Mouse (Mus musculus): Measurements from ENCODE around the gene Hipk2. TPM values are rescaled to one million over a fixed set of nuclear protein-coding genes. Genes with fewer than 3 reads are reported as not detected.

Gene Hipk2
- polyA plus RNA-seq, 1 experiment from 2014 or later, result 13.7 TPM

DNA sequence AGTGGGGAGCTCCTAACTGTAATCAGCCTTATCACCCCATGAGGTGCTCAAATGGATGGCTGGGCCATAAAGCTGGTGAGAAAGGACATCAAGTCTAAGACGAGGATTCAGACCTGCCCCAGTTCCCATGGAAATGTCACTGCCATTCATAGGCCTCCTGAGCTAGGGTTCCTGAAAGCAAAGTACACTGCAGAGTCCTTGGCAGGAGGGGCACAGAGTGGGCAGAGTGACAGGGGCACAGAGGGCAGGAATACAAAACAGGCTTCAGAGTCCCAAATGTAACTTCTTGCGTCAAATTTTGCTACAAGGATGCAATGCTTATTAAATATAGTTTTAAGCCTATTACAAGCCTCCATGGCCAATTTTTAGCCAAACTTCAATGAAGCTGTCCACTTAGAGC, 60.4 kb downstream of the Hipk2 start:
- DNase-seq (ENCODE audit: low spot score), result no peak

GRCm38 (mm10) chr6:38814690-38815089, 61.3 kb downstream of the Hipk2 start:
- Histone ChIP-seq H3K9ac (ENCODE audit: low read length) (no peak overlapping the region), H3K4me1 (replicated peaks; ENCODE audit: control insufficient read depth, insufficient read depth) (no peaks in the 10 kb centered on the region), H3K4me2 (replicated peaks; ENCODE audit: low read depth) (no peak overlapping the region), H3K27me3 (ENCODE audit: control insufficient read depth, insufficient read depth, low read length) (no peaks in the 10 kb centered on the region), H3K27ac (replicated peaks) (no peak overlapping the region), H3K4me3 (ENCODE audit: low read depth, low read length) (no peak overlapping the region), H3K36me3 (ENCODE audit: control insufficient read depth, insufficient read depth, low read length) (peaks cover 6% of the 10 kb centered on the region), H3K9me3 (ENCODE audit: control insufficient read depth, low read length) (no peaks in the 10 kb centered on the region)
- DNase-seq (ENCODE audit: low spot score) (no peak), ATAC-seq (ENCODE audit: low FRiP score, low TSS enrichment) (no peak)
- WGBS, result 81% methylated on average over 2 of the region's 2 CpGs
- TF ChIP-seq CTCF (IDR thresholded peaks at IDR 0.05; ENCODE audit: low read depth), result no peak
- TF ChIP-seq EP300 (optimal IDR thresholded peaks at IDR 0.05), result no peak

More for the DNA sequence above, 60.4 kb downstream of the Hipk2 start:
- no peaks in the 10 kb centered on the region for H3K4me1 ChIP-seq (replicated peaks; ENCODE audit: control insufficient read depth, insufficient read depth)
- H3K9ac ChIP-seq (ENCODE audit: low read length), result no peak overlapping the region
- no peaks in the 10 kb centered on the region for H3K9me3 ChIP-seq (ENCODE audit: control insufficient read depth, low read length)
- H3K27me3 ChIP-seq (ENCODE audit: control insufficient read depth, insufficient read depth, low read length), result no peaks in the 10 kb centered on the region
- WGBS, result 70% methylated on average over 2 of the region's 2 CpGs
- peaks cover 6% of the 10 kb centered on the region for H3K36me3 ChIP-seq (ENCODE audit: control insufficient read depth, insufficient read depth, low read length)
- TF ChIP-seq CTCF (IDR thresholded peaks at IDR 0.05; ENCODE audit: low read depth) (no peak), EP300 (optimal IDR thresholded peaks at IDR 0.05) (no peak)
- H3K4me3 ChIP-seq (ENCODE audit: low read depth, low read length), result no peak overlapping the region
- ATAC-seq (ENCODE audit: low FRiP score, low TSS enrichment), result no peak
- H3K27ac ChIP-seq (replicated peaks), result no peak overlapping the region
- H3K4me2 ChIP-seq (replicated peaks; ENCODE audit: low read depth), result no peak overlapping the region

GRCm38 (mm10) chr6:38811459-38812145, 64.4 kb downstream of the Hipk2 start:
- no peak overlapping the region for H3K4me2 ChIP-seq (replicated peaks; ENCODE audit: low read depth)
- H3K36me3 ChIP-seq (ENCODE audit: control insufficient read depth, insufficient read depth, low read length), result no peaks in the 10 kb centered on the region
- 60% methylated on average over 4 of the region's 4 CpGs for WGBS
- no peak overlapping the region for H3K9ac ChIP-seq (ENCODE audit: low read length)
- no peak for TF ChIP-seq EP300 (optimal IDR thresholded peaks at IDR 0.05)
- TF ChIP-seq CTCF (IDR thresholded peaks at IDR 0.05; ENCODE audit: low read depth), result no peak
- ATAC-seq (ENCODE audit: low FRiP score, low TSS enrichment), result no peak
- H3K4me3 ChIP-seq (ENCODE audit: low read depth, low read length), result no peak overlapping the region
- no peak for DNase-seq (ENCODE audit: low spot score)
- no peak overlapping the region for H3K27ac ChIP-seq (replicated peaks)
- no peaks in the 10 kb centered on the region for H3K4me1 ChIP-seq (replicated peaks; ENCODE audit: control insufficient read depth, insufficient read depth)
- no peaks in the 10 kb centered on the region for H3K9me3 ChIP-seq (ENCODE audit: control insufficient read depth, low read length)
- no peaks in the 10 kb centered on the region for H3K27me3 ChIP-seq (ENCODE audit: control insufficient read depth, insufficient read depth, low read length)

DNA sequence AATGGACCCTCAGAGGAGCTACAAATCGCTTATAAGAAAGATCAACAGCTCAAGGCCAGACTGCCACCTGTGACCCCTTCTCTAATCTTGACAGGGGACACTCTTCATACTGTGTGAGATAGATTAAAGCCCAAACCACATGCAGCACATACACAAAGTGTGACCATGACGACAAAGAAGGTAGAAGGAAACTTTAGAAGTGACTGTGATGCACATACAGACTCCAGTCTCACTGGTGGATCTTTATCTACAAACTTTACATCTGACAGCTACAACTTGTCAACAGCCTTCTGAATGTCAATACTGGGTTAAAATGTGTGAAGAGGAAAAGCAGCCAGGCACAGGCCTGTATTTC, 65.9 kb downstream of the Hipk2 start:
- DNase-seq (ENCODE audit: low spot score), result no peak
- Histone ChIP-seq H3K27me3 (ENCODE audit: control insufficient read depth, insufficient read depth, low read length) (no peaks in the 10 kb centered on the region), H3K9me3 (ENCODE audit: control insufficient read depth, low read length) (no peaks in the 10 kb centered on the region), H3K36me3 (ENCODE audit: control insufficient read depth, insufficient read depth, low read length) (no peaks in the 10 kb centered on the region), H3K27ac (replicated peaks) (no peak overlapping the region), H3K4me2 (replicated peaks; ENCODE audit: low read depth) (no peak overlapping the region), H3K4me3 (ENCODE audit: low read depth, low read length) (no peak overlapping the region), H3K9ac (ENCODE audit: low read length) (no peak overlapping the region), H3K4me1 (replicated peaks; ENCODE audit: control insufficient read depth, insufficient read depth) (no peaks in the 10 kb centered on the region)
- WGBS, result 26% methylated on average over 2 of the region's 2 CpGs
- ATAC-seq (ENCODE audit: low FRiP score, low TSS enrichment), result no peak
- TF ChIP-seq CTCF (IDR thresholded peaks at IDR 0.05; ENCODE audit: low read depth), result no peak
- no peak for TF ChIP-seq EP300 (optimal IDR thresholded peaks at IDR 0.05)

DNA sequence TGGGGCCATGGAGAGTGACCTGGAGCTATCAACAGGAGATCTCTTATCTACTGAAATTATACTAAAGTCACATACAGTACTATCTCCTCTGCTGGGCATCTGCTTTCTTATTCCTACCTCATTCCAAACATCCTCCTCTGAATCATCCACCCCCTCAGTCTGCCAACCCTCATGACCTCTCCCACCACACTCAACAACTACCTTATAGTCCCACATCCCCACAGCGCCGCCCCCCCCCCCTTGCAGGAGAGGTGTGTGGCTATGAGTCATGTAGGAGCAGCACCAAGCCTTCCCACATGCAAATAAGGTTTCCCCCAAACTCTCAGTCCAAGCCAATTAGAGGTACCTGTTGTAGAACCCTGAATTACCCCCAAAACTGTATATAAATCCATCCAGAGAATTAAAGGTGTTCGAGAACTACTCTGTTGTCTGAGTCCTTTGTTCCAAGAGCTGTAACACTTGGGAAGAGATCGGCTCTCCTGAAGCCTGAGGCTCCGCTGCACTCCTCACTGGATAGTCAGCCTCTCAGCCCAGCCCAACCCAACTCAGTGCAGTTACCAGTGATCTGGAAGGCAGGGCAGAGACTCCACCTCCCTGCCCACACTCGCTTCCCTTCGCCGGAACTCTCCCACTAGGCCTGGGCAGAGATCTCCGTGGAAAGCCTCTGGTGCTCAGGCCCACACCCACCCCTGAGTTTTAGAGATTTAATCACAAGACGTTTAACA, 66.4 kb downstream of the Hipk2 start:
- H3K27me3 ChIP-seq (ENCODE audit: control insufficient read depth, insufficient read depth, low read length), result no peaks in the 10 kb centered on the region
- no peak overlapping the region for H3K27ac ChIP-seq (replicated peaks)
- H3K36me3 ChIP-seq (ENCODE audit: control insufficient read depth, insufficient read depth, low read length), result no peaks in the 10 kb centered on the region
- no peak overlapping the region for H3K4me2 ChIP-seq (replicated peaks; ENCODE audit: low read depth)
- no peak overlapping the region for H3K9ac ChIP-seq (ENCODE audit: low read length)
- WGBS, result 52% methylated on average over 10 of the region's 10 CpGs
- no peak overlapping the region for H3K4me3 ChIP-seq (ENCODE audit: low read depth, low read length)
- ATAC-seq (ENCODE audit: low FRiP score, low TSS enrichment) (0 out of 2 replicates have a peak, but pooled peaks have one; percentile 35), DNase-seq (ENCODE audit: low spot score) (peak; percentile 36)
- no peaks in the 10 kb centered on the region for H3K4me1 ChIP-seq (replicated peaks; ENCODE audit: control insufficient read depth, insufficient read depth)
- TF ChIP-seq CTCF (IDR thresholded peaks at IDR 0.05; ENCODE audit: low read depth) (no peak), EP300 (optimal IDR thresholded peaks at IDR 0.05) (no peak)
- H3K9me3 ChIP-seq (ENCODE audit: control insufficient read depth, low read length), result no peaks in the 10 kb centered on the region

GRCm38 (mm10) chr6:38808317-38808716, 67.6 kb downstream of the Hipk2 start:
- no peak overlapping the region for H3K9ac ChIP-seq (ENCODE audit: low read length)
- no peaks in the 10 kb centered on the region for H3K9me3 ChIP-seq (ENCODE audit: control insufficient read depth, low read length)
- DNase-seq (ENCODE audit: low spot score), result no peak
- H3K4me2 ChIP-seq (replicated peaks; ENCODE audit: low read depth), result no peak overlapping the region
- no peak overlapping the region for H3K4me3 ChIP-seq (ENCODE audit: low read depth, low read length)
- 75% methylated on average over 4 of the region's 4 CpGs for WGBS
- H3K27ac ChIP-seq (replicated peaks), result no peak overlapping the region
- no peaks in the 10 kb centered on the region for H3K4me1 ChIP-seq (replicated peaks; ENCODE audit: control insufficient read depth, insufficient read depth)
- no peak for TF ChIP-seq CTCF (IDR thresholded peaks at IDR 0.05; ENCODE audit: low read depth)
- TF ChIP-seq EP300 (optimal IDR thresholded peaks at IDR 0.05), result no peak
- H3K27me3 ChIP-seq (ENCODE audit: control insufficient read depth, insufficient read depth, low read length), result no peaks in the 10 kb centered on the region
- no peak for ATAC-seq (ENCODE audit: low FRiP score, low TSS enrichment)
- H3K36me3 ChIP-seq (ENCODE audit: control insufficient read depth, insufficient read depth, low read length), result no peaks in the 10 kb centered on the region
